Mouse (Mus musculus) kidney, adult 10 weeks (tissue): ENCODE measurements around the gene Gm21317. TPM values are rescaled to one million over a fixed set of nuclear protein-coding genes. Genes with fewer than 3 reads are reported as not detected.

Source experiments
- polyA plus RNA-seq: library from polyadenylated mRNA; stranded (reverse); fragments of 350-450 nt; fragmentation: Illumina TruSeq; extraction: RNeasy Lipid Tissue Mini Kit (QIAGEN cat#74804); gene quantifications from one replicate; pipeline ENCODE4 v1.2.3, GENCODE M21; 2014; ENCODE audit warnings: low read depth, low replicate concordance

Gene Gm21317
- not detected for polyA plus RNA-seq

DNA sequence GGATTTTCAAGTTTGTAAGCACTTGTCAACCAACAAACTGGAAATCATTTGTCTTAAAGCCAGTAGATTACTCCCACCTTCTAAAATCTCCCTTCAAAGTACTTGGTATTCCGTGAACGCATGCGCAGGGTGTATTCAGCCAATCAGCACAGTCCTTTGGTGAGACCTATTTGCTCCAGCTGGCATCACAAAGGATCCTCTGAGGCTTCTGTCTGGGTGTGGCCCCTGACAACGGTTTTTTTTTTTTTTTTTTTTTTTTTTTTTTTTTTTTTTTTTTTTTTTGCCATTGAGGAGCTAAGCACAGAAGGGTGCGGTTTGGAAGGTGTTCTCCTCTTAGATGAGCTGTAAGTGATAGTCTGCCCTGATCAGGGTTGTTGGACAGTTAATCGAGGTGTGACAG lies at the start of gene Gm21317:
Gm21317 (plus strand) TSS at position 301 of the 400 bp plus-strand sequence.

